Comparison of ENCODE assay signal across 20 mouse cellular contexts in the genomic region with DNA sequence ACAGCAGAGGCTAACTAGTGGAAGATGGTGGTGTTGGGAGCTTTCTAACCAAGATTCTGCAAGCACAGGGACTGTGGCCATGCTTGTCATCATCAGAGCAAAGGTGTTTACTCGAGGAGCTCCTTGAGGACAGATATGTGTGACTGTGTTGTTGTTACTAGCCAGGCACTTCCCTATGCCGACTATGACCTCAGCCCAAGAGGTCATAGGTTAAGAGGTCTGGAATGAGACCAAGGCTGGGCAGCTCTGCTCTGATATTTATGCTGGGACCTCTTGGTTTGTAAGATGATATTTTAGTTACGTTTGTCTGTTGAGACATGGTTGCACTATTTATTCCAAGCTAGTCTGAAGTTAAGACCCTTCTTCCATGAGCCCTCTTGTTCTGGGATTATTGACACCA.
"Had no signal": no experiment of that assay in that cellular context is flagged by ENCODE, and none has a peak within 500 bp of the region (broad histone marks: within the 10 kb centered on the region; RNA-seq: fewer than 3 reads in every experiment).

No protein-coding gene starts in this region.

- DNase-seq: cerebellum, adult 8-10 months; cerebellum, adult 9-10 months; cerebellum, adult 9-11 months; cerebellum, postnatal 10 days; cerebellum, postnatal 14 days; cerebellum, postnatal 25 days; cerebellum, postnatal 36 days; forebrain, postnatal 0 days; gastrocnemius, adult 2 months; gastrocnemius, postnatal 10 days; gastrocnemius, postnatal 14 days; gastrocnemius, postnatal 25 days; gastrocnemius, postnatal 36 days; heart, adult 11 months; heart, adult 18-20 months; heart, adult 2 months had no signal

- ATAC-seq: forebrain, embryonic 13.5 days; forebrain, embryonic 14.5 days; forebrain, embryonic 15.5 days; forebrain, embryonic 16.5 days; forebrain, postnatal 0 days had no signal
